Mouse (Mus musculus) lung, embryonic 16.5 days (tissue): ENCODE results near the gene Edn3. TPM values are rescaled to one million over a fixed set of nuclear protein-coding genes. Genes with fewer than 3 reads are reported as not detected.

ENCODE experiments used
- ATAC-seq: fragments of 200-750 bp; cut with Nextera tagmentation; 2 replicates; pipeline ENCODE4 v1.8.0; 2017; ENCODE audit warnings: low read depth, mild to moderate bottlenecking, moderate library complexity
- H3K27ac ChIP-seq: fragments of 300-500 bp; sonication (generic); 2 replicates; pipeline ENCODE4 v1.5.1; 2014; ENCODE audit warnings: mild to moderate bottlenecking, control low read depth, low read length
- H3K27me3 ChIP-seq: fragments of 300-500 bp; sonication (generic); 2 replicates; pipeline ENCODE4 v1.6.1; 2014; ENCODE audit warnings: low read depth, low read length, mixed read lengths; ENCODE audit not compliant: control insufficient read depth, insufficient read depth
- H3K36me3 ChIP-seq: fragments of 300-500 bp; sonication (generic); 2 replicates; pipeline ENCODE4 v1.6.1; 2014; ENCODE audit warnings: low read length; ENCODE audit not compliant: control insufficient read depth, insufficient read depth
- H3K4me1 ChIP-seq: fragments of 300-500 bp; sonication (generic); replicated peaks from 2 replicates; pipeline ENCODE4 v1.6.1; 2014; ENCODE audit warnings: low read length, mixed read lengths; ENCODE audit not compliant: control insufficient read depth, insufficient read depth
- H3K4me2 ChIP-seq: fragments of 300-500 bp; sonication (generic); 2 replicates; pipeline ENCODE4 v1.6.1; 2014; ENCODE audit warnings: low read depth, low read length, control low read depth
- H3K4me3 ChIP-seq: fragments of 300-500 bp; sonication (generic); 2 replicates; pipeline ENCODE4 v1.5.1; 2014; ENCODE audit warnings: mild to moderate bottlenecking, low read length, control low read depth
- H3K9ac ChIP-seq: fragments of 300-500 bp; sonication (generic); 2 replicates; pipeline ENCODE4 v1.6.1; 2014; ENCODE audit warnings: low read length, control low read depth
- H3K9me3 ChIP-seq: fragments of 300-500 bp; sonication (generic); 2 replicates; pipeline ENCODE4 v1.6.1; 2016; ENCODE audit warnings: low read length; ENCODE audit not compliant: control insufficient read depth
- WGBS: fragments of 180-500 bp; shearing (Covaris S2); extraction: QIAGEN DNeasy Blood & Tissue Kit; methylation state at CpG from one replicate; pipeline ENCODE4 v1.1.7; 2014; 5-methylcytosine and 5-hydroxymethylcytosine counted together
- polyA plus RNA-seq: library from polyadenylated mRNA; unstranded; fragments of >200 nt; fragmentation: Nextera tagmentation; extraction: Ambion mirVana; gene quantifications from 2 replicates; pipeline ENCODE4 v1.2.1, GENCODE M21; 2015

The Edn3 gene
- polyA plus RNA-seq, 1 experiment from 2014 or later: 48.5 TPM

DNA sequence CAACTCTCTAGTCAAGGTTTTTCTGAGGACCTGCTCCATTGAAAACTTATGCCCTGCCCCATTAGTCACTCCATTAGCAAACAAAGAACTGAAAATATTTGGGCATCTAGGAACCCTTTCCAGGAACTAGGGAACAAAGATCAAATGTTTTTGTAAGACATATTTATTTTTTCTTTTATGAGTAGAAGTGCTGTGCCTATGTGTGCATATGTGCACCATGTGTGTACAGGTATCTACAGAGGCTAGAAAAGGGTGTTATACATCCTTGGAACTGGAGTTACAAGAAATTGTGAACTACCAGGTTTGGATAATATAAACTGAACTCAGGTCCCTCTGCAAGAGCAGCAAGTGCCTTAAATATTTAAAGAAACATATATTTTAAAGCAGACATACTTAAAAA lies 28.4 kb downstream of the Edn3 start:
- no peak overlapping the region for H3K27ac ChIP-seq
- no peaks in the 10 kb centered on the region for H3K4me1 ChIP-seq
- ATAC-seq: no peak
- no peaks in the 10 kb centered on the region for H3K27me3 ChIP-seq
- H3K9ac ChIP-seq: no peak overlapping the region
- H3K4me3 ChIP-seq: no peak overlapping the region
- no peak overlapping the region for H3K4me2 ChIP-seq
- H3K36me3 ChIP-seq: no peaks in the 10 kb centered on the region
- no peaks in the 10 kb centered on the region for H3K9me3 ChIP-seq

DNA sequence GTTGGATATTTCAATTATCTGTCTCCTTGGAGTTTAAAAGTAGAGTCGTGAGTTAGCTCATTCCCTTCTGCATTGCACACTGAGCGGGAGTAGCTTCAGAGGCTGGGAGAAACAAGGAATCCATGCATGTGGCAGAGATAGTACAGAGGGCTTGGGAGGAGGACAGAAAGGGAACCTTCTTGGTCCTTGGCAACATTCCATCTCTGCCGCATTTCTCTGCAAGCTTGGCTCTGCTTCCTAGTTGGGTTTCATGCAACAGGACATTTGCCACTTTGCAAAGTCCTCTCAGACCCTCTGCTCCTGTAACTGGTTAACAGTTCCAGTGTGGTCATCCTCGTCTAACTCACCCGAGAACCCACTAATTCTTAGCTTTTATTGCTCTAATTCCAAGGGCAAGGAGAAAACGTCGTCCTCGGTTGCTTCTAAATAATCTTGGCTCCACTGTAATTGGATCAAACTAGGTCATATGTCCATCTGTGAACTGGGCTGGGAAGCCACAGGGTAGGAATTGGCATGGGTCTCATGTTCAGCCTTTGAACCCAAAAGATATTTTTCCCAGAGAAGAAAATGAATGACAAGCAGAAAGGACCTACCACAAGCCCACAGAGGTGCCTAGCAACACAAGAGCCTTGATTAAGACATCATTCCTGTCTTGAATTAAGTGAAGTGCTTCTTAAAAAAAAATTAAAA lies 32.2 kb downstream of the Edn3 start:
- H3K4me1 ChIP-seq: no peaks in the 10 kb centered on the region
- 77% methylated on average over 8 of the region's 8 CpGs for WGBS
- H3K4me2 ChIP-seq: no peak overlapping the region
- H3K27ac ChIP-seq: no peak overlapping the region
- no peaks in the 10 kb centered on the region for H3K27me3 ChIP-seq
- H3K36me3 ChIP-seq: no peaks in the 10 kb centered on the region
- no peaks in the 10 kb centered on the region for H3K9me3 ChIP-seq
- no peak overlapping the region for H3K4me3 ChIP-seq
- no peak for ATAC-seq
- no peak overlapping the region for H3K9ac ChIP-seq

DNA sequence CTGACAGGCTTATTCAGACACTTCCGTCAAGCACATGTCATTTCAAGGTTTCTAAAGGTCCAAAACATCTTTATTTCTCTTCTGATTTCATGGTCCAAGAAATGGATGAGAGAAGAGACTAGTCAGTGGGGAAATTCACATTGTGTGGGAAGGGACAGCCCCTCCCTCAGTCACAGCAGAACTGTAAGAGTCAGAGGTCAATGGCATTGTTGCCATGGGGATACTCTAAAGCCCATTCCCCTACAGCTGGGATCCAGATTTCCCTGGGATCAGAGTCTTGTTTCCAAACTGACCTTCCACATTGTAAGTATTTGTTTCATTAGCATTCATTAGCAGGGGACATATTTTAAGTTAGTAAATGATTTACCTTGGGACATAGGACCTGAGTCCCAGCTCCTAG lies 32.8 kb downstream of the Edn3 start:
- no peaks in the 10 kb centered on the region for H3K4me1 ChIP-seq
- no peak for ATAC-seq
- no peak overlapping the region for H3K9ac ChIP-seq
- H3K9me3 ChIP-seq: no peaks in the 10 kb centered on the region
- 86% methylated on average over 1 of the region's 1 CpGs for WGBS
- H3K36me3 ChIP-seq: no peaks in the 10 kb centered on the region
- no peak overlapping the region for H3K4me2 ChIP-seq
- no peak overlapping the region for H3K27ac ChIP-seq
- H3K27me3 ChIP-seq: no peaks in the 10 kb centered on the region
- H3K4me3 ChIP-seq: no peak overlapping the region

GRCm38 (mm10) chr2:174796998-174797397 lies 36.6 kb downstream of the Edn3 start:
- Histone ChIP-seq H3K27ac (no peak overlapping the region), H3K27me3 (no peaks in the 10 kb centered on the region), H3K9ac (no peak overlapping the region), H3K4me3 (no peak overlapping the region), H3K4me2 (no peak overlapping the region), H3K9me3 (no peaks in the 10 kb centered on the region), H3K4me1 (no peaks in the 10 kb centered on the region), H3K36me3 (no peaks in the 10 kb centered on the region)
- 85% methylated on average over 2 of the region's 2 CpGs for WGBS
- no peak for ATAC-seq

DNA sequence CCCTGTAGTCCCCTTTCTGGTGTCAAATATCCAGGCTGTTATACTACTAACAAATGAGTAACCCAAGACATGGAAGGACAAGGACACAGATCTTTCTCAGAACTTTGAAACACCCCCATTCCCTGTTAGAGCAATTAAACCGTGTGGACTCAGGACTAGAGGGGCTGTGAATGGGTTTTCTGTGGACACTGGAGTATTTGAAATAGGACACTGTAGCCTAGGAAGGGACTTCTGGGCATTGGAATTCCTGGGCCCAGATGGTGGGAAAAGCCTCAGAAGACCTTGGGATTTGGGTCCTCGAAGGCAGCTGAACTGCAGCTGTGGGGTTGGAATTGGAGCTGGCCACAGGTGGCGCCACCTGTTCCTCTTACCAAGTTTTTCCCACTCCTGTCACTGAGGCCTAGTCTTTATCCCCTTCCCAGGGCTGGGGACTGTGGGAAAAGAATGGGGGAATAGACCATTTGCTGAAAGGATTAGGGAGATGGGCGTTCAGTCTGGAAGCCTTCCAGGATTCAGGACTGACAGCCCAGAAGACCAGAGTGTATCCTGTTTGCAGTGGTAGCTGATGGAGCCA lies 37.2 kb downstream of the Edn3 start:
- Histone ChIP-seq H3K36me3 (no peaks in the 10 kb centered on the region), H3K27ac (no peak overlapping the region), H3K4me3 (no peak overlapping the region), H3K4me2 (no peak overlapping the region), H3K9me3 (no peaks in the 10 kb centered on the region), H3K4me1 (no peaks in the 10 kb centered on the region), H3K27me3 (no peaks in the 10 kb centered on the region), H3K9ac (no peak overlapping the region)
- 58% methylated on average over 4 of the region's 4 CpGs for WGBS
- no peak for ATAC-seq

- no peak overlapping the region for H3K4me2 ChIP-seq
- peaks cover 4% of the 10 kb centered on the region; the same call in 1 of the 2 replicates for H3K9me3 ChIP-seq
- no peak for ATAC-seq
- no peak overlapping the region for H3K4me3 ChIP-seq
- H3K27ac ChIP-seq: no peak overlapping the region
- H3K9ac ChIP-seq: no peak overlapping the region
- H3K27me3 ChIP-seq: no peaks in the 10 kb centered on the region
- WGBS: 88% methylated on average over 6 of the region's 6 CpGs
- H3K36me3 ChIP-seq: no peaks in the 10 kb centered on the region
- H3K4me1 ChIP-seq: no peaks in the 10 kb centered on the region
These were observed 42.0 kb downstream of the Edn3 start for GRCm38 (mm10) chr2:174802453-174802852.

DNA sequence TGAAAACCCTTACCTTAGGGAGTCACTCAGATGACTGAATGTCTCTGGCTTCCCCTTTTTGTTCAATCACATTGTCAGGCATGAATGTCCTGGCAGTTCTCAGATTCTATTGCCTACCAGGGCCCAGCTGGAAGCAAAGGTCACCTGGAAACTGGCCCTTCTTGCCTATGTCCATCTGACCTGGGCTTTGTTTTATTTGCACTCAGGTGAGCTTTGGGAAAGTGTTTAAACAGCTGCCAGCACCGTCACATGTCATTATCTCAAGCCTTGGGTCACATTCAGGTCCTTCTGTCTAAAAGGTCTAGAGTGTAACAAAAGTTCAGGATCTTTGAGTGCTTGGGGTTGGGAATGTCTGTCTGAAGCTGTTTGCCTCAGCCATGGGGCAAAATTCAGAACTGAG lies 43.2 kb downstream of the Edn3 start:
- H3K9me3 ChIP-seq: peaks cover 4% of the 10 kb centered on the region; the same call in 1 of the 2 replicates
- H3K27me3 ChIP-seq: no peaks in the 10 kb centered on the region
- no peak for ATAC-seq
- no peaks in the 10 kb centered on the region for H3K4me1 ChIP-seq
- no peak overlapping the region for H3K9ac ChIP-seq
- H3K36me3 ChIP-seq: no peaks in the 10 kb centered on the region
- no peak overlapping the region for H3K4me2 ChIP-seq
- no peak overlapping the region for H3K4me3 ChIP-seq
- H3K27ac ChIP-seq: no peak overlapping the region
- 41% methylated on average over 1 of the region's 1 CpGs for WGBS

- Histone ChIP-seq H3K4me1 (no peaks in the 10 kb centered on the region), H3K4me2 (no peak overlapping the region), H3K4me3 (no peak overlapping the region), H3K36me3 (no peaks in the 10 kb centered on the region), H3K9me3 (peaks cover 4% of the 10 kb centered on the region; the same call in 1 of the 2 replicates), H3K9ac (no peak overlapping the region), H3K27ac (no peak overlapping the region), H3K27me3 (no peaks in the 10 kb centered on the region)
- 32% methylated on average over 2 of the region's 2 CpGs for WGBS
- ATAC-seq: no peak
These were observed 47.5 kb downstream of the Edn3 start for GRCm38 (mm10) chr2:174807900-174808299.

- 21% methylated on average over 4 of the region's 4 CpGs for WGBS
- Histone ChIP-seq H3K27me3 (no peaks in the 10 kb centered on the region), H3K36me3 (no peaks in the 10 kb centered on the region), H3K9ac (no peak overlapping the region), H3K4me2 (no peak overlapping the region), H3K27ac (no peak overlapping the region), H3K4me3 (no peak overlapping the region), H3K4me1 (no peaks in the 10 kb centered on the region), H3K9me3 (peaks cover 4% of the 10 kb centered on the region; the same call in 1 of the 2 replicates)
- ATAC-seq: no peak
These were observed 48.9 kb downstream of the Edn3 start for GRCm38 (mm10) chr2:174809296-174809695.
